Mouse (Mus musculus): ENCODE results near the gene Elk4.

Gene Elk4

GRCm38 (mm10) chr1:132007282-132007815, at the start of gene Elk4:
TSS of gene Elk4 (plus strand) at chr1:132007607.
- peak; percentile 93 to 94 for DNase-seq (ENCODE audit: low spot score in 2 of 2)

GRCm38 (mm10) chr1:131961004-131961403, 46.4 kb upstream of the Elk4 start:
- DNase-seq (ENCODE audit: low spot score in 2 of 2): no peak

GRCm38 (mm10) chr1:131962606-131963084, 44.8 kb upstream of the Elk4 start, which contains the start of gene Slc45a3:
TSS of gene Slc45a3 (plus strand) at chr1:131962967.
- peak in 1 of 2 experiments; percentile 37 for DNase-seq (ENCODE audit: low spot score in 2 of 2)

GRCm38 (mm10) chr1:131963085-131963951, 44.1 kb upstream of the Elk4 start:
- DNase-seq (ENCODE audit: low spot score in 2 of 2): no peak

GRCm38 (mm10) chr1:131964100-131964499, 43.3 kb upstream of the Elk4 start:
- peak; percentile 56 to 61 for DNase-seq (ENCODE audit: low spot score in 2 of 2)

GRCm38 (mm10) chr1:131964580-131964979, 42.8 kb upstream of the Elk4 start:
- no peak for DNase-seq (ENCODE audit: low spot score in 2 of 2)

GRCm38 (mm10) chr1:131965818-131966217, 41.6 kb upstream of the Elk4 start:
- DNase-seq (ENCODE audit: low spot score in 2 of 2): no peak

GRCm38 (mm10) chr1:131967336-131967735, 40.1 kb upstream of the Elk4 start:
- no peak for DNase-seq (ENCODE audit: low spot score in 2 of 2)

- DNase-seq (ENCODE audit: low spot score in 2 of 2): no peak
These were observed 38.9 kb upstream of the Elk4 start for GRCm38 (mm10) chr1:131968556-131968955.

GRCm38 (mm10) chr1:131968983-131969382, 38.4 kb upstream of the Elk4 start:
- DNase-seq (ENCODE audit: low spot score in 2 of 2): no peak

- DNase-seq (ENCODE audit: low spot score in 2 of 2): no peak
These were observed 37.6 kb upstream of the Elk4 start for GRCm38 (mm10) chr1:131969825-131970224.

GRCm38 (mm10) chr1:131970322-131970660, 37.1 kb upstream of the Elk4 start:
- no peak for DNase-seq (ENCODE audit: low spot score in 2 of 2)

- no peak for DNase-seq (ENCODE audit: low spot score in 2 of 2)
These were observed 36.5 kb upstream of the Elk4 start for GRCm38 (mm10) chr1:131970661-131971520.

- no peak for DNase-seq (ENCODE audit: low spot score in 2 of 2)
These were observed 35.5 kb upstream of the Elk4 start for GRCm38 (mm10) chr1:131971771-131972497.

GRCm38 (mm10) chr1:131972498-131973334, 34.7 kb upstream of the Elk4 start:
- DNase-seq (ENCODE audit: low spot score in 2 of 2): no peak

GRCm38 (mm10) chr1:131973991-131974390, 33.4 kb upstream of the Elk4 start:
- no peak for DNase-seq (ENCODE audit: low spot score in 2 of 2)

- no peak for DNase-seq (ENCODE audit: low spot score in 2 of 2)
These were observed 30.5 kb upstream of the Elk4 start for GRCm38 (mm10) chr1:131976886-131977285.

- no peak for DNase-seq (ENCODE audit: low spot score in 2 of 2)
These were observed 26.9 kb upstream of the Elk4 start for GRCm38 (mm10) chr1:131980471-131980870.

GRCm38 (mm10) chr1:131981378-131982013, 25.9 kb upstream of the Elk4 start:
- DNase-seq (ENCODE audit: low spot score in 2 of 2): peak; percentile 49 to 70

- DNase-seq (ENCODE audit: low spot score in 2 of 2): peak; percentile 56 to 59
These were observed 24.5 kb upstream of the Elk4 start for GRCm38 (mm10) chr1:131982907-131983306.

All from heart, adult 9 months (tissue).